Mouse (Mus musculus): ENCODE measurements around the gene Derl2.
A peak's percentile ranks its signal among the peaks of the same experiment; 100 is the strongest.

DNA sequence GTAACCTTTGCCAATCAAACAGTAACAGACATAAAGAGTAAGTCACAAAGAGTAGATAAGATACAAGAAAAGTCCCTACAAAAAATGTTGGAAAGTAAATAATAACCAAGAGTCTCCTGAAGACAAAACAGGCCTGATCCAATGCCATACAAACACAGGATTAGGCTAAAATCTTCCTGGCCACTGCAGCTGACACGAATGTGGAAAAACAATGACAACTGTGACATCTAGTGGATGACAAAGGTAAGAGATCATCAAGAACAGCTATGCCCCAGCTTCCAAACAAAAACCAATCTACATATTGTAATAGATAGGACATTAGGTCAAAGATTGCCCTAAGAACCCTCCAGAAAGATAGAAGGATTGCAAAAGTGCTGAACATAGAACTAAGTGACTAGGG, 32.9 kb upstream of the Derl2 start:
- TF ChIP-seq CTCF (IDR thresholded peaks at IDR 0.05; ENCODE audit: borderline replicate concordance, extremely low read depth, insufficient read depth, insufficient read length) (peak; percentile 57; the same call in 1 of the 2 replicates), POLR2A (IDR thresholded peaks at IDR 0.05; ENCODE audit: borderline replicate concordance, extremely low read depth, insufficient read depth, insufficient read length, poor library complexity, severe bottlenecking) (no peak)

Measured in brain, embryonic 14.5 days (tissue).